Mouse (Mus musculus) embryo, embryonic 9.5 days (tissue): Measurements from ENCODE around the gene Gm49384.

Source experiments
- DNase-seq: peaks from one replicate; pipeline ENCODE4 v3.0.0-alpha.2; 2017; ENCODE audit errors: extremely low spot score

Gene Gm49384

DNA sequence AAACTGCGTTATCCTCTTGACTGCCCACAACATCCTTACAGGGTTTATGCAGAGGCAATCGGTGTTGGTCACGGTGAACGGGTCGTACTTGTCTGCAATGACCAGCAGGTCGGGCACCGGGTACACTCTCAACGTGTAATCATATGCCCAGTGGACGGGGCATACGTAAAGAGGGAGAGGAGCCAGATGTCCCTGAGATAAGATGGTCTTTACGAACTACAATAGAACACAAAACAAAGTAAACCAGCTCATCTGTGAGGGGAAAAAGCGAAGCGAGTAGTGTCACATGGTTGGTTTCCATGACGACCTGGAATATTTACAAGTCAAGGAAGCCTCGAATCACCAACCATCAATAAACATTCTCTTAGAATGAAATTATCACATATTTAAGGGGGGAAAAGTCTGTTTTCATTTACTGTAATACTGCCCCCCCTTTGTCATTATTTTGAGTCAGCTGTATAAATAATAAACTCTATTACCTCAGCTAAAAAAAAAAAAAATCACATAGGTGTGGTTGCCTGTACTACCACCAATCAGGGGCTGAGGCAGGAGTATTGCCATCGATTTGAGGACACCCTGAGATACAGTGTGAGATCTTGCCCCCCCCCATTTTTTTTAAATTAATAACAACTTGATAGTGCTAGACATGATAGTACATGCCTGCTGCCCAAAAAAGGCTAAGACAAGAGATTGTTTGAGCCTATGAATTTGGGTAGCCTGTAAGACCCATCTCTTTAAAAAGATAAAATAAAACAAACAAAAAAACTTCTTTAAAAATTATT is at the start of gene Gm49384:
TSS of gene Gm49384 (minus strand) at position 216 of the 782 bp plus-strand sequence.
- DNase-seq, result no peak

DNA sequence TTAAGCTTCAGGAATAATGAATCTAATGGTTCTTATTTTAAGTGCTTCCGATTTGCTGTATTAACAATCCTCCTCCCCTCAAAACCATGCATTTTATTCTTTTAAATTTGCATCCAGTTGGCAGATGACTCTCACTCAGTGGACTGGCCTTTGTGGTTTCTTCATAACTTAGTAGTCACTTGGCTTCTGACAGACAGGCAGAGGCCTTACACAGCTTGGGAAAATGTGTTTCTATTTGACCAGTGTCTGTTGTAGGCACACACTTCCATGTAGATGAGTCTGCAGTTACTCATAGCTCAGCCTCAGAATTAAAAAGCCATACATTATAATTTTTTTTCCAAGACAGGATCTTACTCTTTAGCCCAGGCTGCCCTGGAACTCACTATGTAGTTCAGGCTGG is 49.7 kb upstream of the Gm49384 start:
- no peak for DNase-seq

DNA sequence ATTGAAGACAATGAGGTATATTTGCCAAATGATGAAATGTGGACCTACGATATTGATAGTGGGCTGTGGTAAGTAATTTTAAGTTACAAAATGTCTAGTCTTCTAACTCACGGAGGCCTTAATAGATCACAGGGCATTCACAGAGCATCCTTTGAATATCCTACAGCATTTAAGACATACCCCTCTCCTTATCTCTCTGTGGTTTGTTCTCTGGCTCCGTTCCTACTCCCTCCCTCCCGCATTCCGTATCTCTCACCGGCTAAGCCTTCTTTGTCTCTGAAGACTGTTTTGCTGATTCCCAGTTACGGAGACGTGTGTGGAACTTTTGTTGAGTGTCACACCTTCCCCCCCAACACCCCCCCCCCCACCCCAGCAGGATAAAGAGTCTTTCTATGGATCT is 46.7 kb upstream of the Gm49384 start:
- DNase-seq, result no peak

DNA sequence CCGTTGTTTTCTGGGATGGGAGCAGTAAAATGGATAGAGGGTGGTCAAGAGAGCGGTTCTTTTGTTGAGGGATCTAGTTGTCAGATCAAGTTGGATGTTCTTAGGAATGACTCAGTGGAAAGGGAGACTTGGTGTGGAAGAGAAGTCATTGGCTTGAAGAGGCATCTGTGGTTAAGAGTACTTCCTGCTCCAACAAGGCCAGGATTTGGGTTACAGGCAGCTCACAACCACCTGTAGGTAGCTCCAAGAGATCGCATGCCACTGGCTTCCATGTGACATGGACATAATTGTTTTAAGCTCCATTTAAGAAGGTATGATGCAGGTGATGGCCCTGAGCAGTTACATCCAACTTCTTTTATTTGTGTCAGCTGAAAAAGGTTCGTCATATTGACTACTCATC is 45.7 kb upstream of the Gm49384 start:
- DNase-seq, result no peak

DNA sequence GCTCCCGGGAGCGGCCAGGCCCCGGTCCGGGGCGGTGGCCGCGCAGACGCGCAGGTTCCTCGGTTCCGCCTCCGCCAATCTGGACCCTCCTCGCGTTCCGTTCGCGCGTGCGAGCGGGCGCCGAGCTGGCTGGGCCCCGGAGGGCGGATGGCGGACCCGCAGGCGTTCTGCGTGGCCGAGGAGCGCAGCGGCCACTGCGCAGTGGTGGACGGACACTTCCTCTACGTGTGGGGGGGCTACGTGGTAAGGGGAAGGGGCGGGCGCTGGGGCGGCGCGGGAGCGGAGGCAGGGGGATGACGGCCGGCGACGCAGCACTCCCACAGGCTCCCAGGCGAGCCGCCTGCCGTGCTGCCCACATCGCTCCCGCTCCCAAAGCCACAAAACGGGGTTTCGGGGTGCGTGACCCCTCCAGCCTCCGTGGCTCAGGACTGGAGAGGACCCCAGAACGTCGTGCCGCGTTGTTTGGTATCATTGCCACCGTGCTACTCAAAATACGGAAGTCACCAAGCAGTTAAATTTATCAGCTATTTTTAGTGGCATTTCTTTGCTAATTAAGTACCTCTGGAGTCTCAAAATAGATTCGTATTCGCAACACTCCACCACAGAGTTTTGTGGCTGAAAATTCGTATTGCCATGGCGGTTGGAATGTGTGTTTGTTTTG is 37.8 kb upstream of the Gm49384 start:
- peak; percentile 84 for DNase-seq

DNA sequence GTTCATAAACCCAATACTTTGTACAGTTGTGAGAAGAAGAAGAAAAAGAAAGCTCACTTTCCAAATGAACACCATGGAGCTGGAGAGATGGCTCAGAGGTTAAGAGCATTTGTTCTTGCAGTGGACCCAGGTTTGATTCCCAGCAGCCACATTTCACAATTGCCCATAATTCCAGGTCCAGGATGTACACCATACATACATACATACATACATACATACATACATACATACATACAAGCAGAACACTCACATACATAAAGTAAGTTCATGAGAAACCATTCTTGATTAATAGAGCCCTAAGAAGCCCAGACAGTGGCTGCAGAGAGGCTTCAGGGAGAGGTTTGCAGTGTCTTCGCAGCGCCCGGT is 37.3 kb upstream of the Gm49384 start:
- no peak for DNase-seq

DNA sequence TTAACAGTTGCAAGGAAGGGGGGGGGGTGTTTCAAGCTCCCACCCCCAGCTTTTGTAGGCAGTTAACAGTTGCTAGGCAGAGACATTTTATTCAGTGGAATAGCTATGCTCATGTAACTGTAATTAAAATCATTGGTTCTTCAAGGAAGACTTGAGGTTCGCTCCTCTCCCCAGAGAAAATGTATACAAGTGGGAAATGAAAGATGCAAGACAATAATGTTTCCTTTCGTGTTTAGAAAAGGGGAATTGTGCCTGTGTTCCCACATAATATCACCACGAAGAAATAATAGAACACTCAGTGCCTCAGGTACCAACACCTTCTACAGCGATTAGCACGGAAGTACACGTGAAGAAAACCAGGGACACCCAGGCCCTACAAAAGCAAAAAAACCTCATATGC is 36.8 kb upstream of the Gm49384 start, which contains the start of gene Klhdc1:
TSS of gene Klhdc1 (plus strand) at position 301 of the 400 bp plus-strand sequence.
- no peak for DNase-seq

DNA sequence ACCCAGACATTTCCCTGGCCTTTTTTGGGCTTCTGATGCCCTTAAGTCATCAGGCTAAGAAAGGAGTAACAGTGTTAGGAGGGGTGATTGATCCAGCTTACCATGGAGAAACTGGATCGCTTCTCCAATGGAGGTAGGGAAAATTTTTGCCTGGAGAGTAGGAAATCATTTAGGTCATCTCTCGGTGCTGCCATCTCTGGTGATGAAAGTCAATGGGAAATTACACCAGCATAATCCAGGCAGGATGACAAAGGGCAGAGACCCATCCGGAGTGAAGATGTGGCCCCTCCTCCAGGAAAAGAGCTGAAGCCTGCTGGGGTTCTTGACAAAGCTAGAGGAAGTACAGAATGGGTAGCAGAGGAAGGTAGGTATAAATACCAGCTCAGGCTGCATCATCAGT is 34.2 kb upstream of the Gm49384 start:
- DNase-seq, result no peak

DNA sequence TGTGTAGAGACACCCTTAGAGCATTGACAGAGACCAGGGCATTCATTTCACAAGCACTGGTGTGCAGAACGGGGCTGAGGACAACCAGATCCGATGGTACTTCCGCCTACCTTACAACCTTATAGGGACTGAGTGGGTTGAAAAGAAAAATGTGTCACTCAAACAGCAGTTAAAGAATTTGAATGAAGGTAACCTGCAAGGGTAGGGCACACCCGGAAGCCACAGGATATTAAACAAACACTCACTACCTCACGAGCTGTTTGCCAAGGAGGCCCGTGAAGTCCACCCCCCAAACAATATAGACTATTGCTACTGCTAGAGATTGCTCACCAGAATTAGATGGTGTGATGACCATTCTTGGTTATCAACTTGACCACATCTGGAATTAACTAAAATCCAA is 31.7 kb upstream of the Gm49384 start:
- DNase-seq, result no peak

DNA sequence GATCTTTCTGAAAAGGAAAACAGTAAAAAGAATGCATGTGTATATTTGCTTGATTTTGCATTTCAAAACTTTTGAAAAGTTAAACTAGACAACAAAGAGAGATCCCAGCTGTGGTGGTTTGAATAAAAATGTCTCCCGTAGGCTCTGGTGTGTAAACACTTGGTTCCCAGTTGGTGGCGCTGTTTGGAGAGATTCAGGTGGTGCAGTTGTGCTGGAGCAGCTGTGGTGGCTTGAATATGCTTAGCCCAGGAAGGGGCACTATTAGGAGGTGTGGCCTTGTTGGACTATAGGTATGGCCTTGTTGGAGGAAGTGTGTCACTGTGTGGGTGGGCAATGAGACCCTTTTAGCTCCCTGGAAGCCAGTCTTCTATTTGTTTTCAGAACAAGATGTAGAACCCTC is 25.2 kb upstream of the Gm49384 start:
- no peak for DNase-seq

DNA sequence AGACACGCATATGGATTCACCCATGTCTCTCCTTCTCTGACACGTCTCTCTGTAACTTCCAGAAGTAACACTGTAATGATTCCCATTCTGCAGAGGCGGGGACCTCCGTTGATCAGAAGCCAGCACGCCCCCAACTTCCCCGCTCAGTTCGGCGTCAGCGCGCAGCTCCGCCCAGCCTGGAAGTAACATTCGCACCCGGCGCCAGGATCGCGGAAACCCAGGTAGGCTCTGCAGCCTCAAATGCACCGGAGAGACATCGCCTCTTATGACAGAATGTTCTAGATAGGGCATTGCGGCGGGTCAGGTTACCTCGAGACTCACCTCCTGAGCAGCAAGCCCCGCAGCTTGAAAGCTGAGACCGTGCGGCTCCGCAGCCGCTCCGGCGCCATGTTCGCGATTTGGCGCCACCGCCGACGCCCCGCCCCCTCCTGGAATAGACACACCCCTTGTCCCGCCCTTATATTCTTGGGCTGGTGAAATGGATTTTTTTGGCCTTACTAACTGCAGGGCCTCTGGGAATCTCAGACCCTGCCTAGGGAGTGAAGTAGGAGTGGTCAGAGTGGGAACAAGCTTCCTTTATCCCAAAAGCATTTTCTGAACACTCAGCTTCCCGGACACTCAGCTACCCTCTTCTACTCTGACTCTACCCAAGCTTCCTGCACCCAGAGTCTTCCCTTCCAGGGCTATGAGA is 23.9 kb upstream of the Gm49384 start, which contains the start of gene Pole2:
TSS of gene Pole2 (minus strand) at position 420 of the 691 bp plus-strand sequence.
- peak; percentile 91 for DNase-seq

DNA sequence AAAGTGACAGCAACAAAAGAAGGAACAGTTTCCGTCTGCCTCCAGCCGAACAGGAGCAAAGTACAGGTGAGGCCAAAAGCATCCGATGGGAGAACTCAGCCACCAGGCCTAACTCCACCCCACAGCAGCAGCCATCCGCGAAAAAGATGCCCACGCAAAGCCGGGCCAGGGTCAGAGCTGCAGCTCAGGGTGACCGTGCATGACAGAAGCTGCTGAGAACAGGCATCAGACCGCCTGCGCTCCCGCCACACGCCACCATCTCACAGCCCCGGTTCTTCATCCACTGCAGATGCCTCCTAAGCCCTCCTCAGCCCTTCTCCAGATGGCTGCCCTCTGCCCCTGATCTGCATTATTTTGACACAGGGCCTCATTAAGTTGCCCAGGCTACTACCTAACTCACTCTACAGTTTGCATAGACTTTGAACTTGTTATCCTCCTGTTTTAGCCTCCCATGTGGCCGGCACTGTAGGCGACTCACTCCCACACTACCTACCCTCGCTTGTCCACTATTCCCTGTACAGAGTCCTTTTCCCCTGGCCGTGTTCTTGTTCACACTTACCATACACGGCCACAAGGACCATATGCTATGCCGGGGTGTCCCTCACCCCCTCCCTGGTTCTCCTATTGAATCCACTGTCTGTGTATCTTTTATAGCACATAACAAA is 16.7 kb upstream of the Gm49384 start:
- no peak for DNase-seq

DNA sequence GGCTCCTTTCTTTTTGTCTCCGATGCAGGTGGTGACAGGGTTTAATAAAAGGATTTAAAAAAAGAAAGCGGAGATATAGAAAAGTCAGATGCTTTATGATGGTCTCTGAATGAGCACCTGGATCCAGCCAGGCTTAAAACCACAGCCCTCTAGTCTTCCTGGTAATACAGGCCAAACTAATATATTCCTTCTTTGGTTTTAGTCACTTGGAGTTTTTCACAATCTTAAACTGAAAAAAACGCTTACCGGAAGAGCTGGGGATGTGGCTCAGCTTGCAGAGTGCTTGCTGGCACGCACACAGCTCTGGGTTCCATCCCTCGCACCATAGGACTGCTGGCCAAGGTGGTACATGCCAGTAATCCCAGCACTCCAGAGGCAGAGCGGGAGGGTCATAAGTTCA is 12.5 kb upstream of the Gm49384 start:
- no peak for DNase-seq

DNA sequence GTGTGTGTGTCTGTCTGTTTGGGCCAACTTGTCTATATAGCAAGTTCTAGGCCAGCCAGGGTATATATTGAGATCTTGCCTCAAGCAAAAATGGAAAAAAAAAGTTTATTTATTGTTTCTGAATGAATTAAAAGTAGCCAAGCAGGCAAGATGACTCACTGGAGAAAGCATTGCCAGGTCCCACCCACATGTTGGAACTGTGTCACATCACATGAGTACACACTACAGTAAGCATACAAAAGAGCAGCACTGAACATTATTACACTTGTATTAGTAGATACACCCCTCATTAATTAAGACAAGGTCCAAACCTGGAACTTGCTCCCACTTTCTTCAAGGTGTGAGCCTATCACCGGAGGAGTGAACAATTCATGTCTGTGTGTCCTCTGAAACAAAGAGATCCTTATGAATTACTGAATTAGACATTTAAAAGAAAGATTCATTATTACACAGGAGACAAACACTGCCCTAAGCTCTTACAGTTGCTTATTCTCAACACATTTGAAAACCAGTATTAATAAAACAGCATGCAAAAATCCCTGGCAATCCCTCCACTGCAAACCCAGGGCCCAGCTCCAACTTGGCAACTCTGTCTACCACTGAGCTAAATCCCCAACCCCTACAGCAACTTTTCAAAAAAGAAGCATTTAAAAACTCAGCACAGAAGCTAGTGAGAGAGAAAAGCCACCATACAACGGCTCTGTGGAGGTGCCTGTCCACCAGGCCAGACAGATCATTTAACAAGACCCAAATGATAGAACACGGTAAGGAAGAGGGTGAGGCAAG is 11.1 kb upstream of the Gm49384 start:
- no peak for DNase-seq

DNA sequence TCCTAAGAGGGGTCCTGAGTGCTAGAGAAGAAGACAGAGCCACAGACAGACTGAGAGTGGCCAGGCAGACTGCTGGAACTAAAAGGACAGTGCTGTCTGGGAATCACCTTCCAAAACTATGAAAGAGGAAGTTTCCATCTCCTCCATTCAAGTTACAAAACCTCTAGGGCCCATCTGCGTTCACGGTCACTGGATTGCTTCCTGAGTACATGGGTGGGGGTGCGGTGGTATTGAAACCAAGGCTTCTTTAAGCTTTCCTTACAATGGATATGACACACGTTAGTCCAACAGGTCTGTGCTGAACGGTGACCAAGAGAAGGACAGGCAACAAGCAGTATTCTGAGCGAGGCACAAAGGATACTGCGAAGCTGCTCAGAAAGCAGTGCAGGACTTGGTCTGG is 10.3 kb upstream of the Gm49384 start:
- DNase-seq, result no peak

DNA sequence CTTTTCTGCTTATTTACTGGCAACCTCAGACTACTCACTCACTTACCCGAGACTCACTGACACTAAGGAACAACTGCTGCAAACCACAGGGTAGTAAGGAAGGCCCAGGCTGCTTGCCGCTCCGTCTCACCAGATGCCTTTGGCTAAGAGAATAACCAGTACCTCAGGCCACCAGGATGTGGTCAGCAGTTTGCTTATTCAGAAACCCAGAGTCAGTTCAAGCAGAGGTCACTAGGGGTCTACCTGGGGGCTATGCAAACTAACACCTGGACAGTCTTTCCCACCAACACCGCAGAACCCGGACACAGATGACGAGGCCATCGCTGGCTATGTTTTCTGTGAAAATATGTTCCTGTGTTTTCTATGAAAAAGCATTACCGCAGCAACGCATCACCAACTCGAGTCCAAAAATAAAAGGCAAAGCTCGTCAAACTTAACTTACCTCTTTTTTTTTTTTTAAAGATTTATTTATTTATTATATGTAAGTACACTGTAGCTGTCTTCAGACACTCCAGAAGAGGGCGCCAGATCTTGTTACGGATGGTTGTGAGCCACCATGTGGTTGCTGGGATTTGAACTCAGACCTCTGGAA is 9.2 kb upstream of the Gm49384 start:
- DNase-seq, result no peak

DNA sequence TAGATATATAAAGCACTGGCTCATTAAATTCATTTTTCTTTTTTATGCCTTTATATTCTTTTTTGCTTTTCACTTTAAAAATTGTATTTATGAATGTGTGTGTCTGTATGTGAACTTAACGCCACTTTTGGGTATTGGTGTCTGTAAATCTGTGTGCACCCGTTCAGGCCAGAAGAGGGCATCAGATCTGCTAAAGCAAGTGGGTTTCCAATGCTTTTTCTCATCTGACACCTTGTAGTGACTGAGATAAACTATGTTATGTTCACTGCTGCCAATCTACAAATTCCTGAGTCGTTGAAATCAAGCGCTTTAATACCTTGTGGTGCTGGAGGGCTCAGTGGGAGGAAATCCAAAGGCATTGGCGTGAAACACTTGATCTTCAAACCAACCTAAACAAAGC is 7.0 kb upstream of the Gm49384 start:
- no peak for DNase-seq

DNA sequence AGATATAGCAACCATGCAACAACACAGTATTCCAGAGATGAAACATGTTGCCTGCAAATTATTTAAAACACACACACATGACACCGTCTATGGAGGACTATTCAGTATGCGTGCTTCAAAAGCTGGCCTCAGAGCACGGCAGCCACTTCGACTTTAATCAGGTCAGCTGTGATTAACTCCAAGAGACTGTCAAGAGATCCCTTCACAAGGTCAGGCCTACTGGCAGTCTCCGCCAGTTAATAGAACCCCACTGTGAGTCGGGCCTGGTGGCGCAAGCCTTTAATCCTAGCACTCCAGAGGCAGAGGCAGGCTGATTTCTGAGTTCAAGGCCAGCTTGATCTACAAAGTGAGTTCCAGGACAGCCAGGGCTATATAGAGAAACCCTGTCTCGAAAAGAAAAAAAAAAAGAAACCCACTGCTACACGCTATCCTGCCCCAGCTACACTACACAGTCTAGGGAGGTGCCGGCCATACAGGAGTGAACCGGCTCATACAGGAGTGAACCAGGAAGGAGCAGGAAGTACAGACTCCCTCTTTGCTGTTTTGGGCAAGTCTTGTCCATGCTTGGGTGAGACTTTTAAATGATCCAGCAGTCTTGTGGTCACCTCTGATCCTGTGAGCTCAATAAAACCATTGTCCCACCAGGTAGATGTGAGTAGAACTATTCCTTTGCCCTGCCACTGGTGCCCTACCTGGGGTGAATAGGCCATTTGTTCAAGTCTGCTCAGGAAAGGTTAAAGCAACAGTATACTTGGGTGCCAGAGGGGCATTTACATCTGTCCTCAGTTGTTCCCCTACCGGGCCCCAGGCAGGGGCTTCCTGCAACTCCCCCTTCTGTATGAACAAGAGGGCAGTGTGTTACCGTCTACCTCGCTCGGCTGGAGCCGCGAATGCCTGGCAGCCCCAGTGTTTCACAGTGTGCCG is 6.3 kb upstream of the Gm49384 start:
- DNase-seq, result no peak

DNA sequence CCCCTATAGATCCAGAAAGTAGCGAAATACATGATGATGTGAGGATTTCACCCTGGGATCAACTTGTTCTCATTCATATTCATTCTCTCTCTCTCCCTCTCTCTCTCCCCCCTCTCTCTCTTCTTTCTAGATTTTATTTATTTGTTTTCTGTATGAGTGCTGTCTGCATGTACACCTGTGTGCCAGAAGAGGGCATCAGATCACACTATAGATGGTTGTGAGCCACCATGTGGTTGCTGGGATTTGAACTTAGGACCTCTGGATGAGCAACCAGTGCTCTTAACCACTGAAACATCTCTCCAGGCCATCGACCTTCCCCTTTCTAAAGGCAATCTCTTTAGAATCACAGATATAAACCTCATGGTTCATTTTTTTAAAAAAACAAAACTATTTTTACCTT is 4.5 kb upstream of the Gm49384 start:
- DNase-seq, result no peak

DNA sequence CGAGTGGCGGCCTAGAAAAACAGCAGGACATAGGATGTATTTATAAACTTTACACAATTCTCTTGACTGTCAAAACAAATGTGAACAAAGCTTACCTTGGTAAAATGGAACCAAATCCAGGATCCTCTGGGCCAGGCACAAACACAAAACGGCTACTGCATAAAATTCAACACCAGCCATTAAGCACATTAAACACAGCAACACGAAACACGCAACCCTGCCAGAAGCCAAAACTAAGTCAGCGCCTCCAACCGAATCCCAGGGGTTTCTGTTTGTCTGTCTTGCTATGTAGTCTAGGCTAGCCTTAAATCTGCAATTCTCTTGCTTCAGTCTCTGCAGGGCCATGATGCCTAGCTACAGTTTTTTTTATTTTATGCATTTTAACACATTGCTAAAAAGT is 3.9 kb upstream of the Gm49384 start:
- DNase-seq, result no peak
